Mouse (Mus musculus) heart, embryonic 16.5 days (tissue): ENCODE data around the gene Dpp6. TPM values are rescaled to one million over a fixed set of nuclear protein-coding genes. Genes with fewer than 3 reads are reported as not detected.

Source experiments
- ATAC-seq: fragments of 200-750 bp; cut with Nextera tagmentation; replicated peaks from 2 replicates; pipeline ENCODE4 v1.8.0; 2017; ENCODE audit warnings: moderate number of reproducible peaks; ENCODE audit not compliant: insufficient read depth, low FRiP score; ENCODE audit errors: extremely low read depth
- H3K27ac ChIP-seq: fragments of 300-500 bp; sonication (generic); 2 replicates; pipeline ENCODE4 v1.5.1; 2014; ENCODE audit warnings: mild to moderate bottlenecking, low read length, control low read depth, moderate library complexity
- H3K27me3 ChIP-seq: fragments of 300-500 bp; sonication (generic); 2 replicates; pipeline ENCODE4 v1.6.1; 2014; ENCODE audit warnings: low read length, mixed read lengths; ENCODE audit not compliant: control insufficient read depth, insufficient read depth
- H3K36me3 ChIP-seq: fragments of 300-500 bp; sonication (generic); 2 replicates; pipeline ENCODE4 v1.6.1; 2014; ENCODE audit not compliant: control insufficient read depth, insufficient read depth
- H3K4me1 ChIP-seq: fragments of 300-500 bp; sonication (generic); 2 replicates; pipeline ENCODE4 v1.6.1; 2014; ENCODE audit warnings: low read length, mixed read lengths; ENCODE audit not compliant: control insufficient read depth, insufficient read depth
- H3K4me2 ChIP-seq: fragments of 300-500 bp; sonication (generic); 2 replicates; pipeline ENCODE4 v1.6.1; 2014; ENCODE audit warnings: low read depth, mild to moderate bottlenecking, control low read depth, low read length
- H3K4me3 ChIP-seq: fragments of 300-500 bp; sonication (generic); 2 replicates; pipeline ENCODE4 v1.5.1; 2014; ENCODE audit warnings: mild to moderate bottlenecking, control low read depth, low read length
- H3K9ac ChIP-seq: fragments of 300-500 bp; sonication (generic); 2 replicates; pipeline ENCODE4 v1.6.1; 2014; ENCODE audit warnings: low read length, control low read depth
- H3K9me3 ChIP-seq: fragments of 300-500 bp; sonication (generic); replicated peaks from 2 replicates; pipeline ENCODE4 v1.6.1; 2016; ENCODE audit warnings: low read length; ENCODE audit not compliant: control insufficient read depth
- WGBS: fragments of 180-500 bp; shearing (Covaris S2); extraction: QIAGEN DNeasy Blood & Tissue Kit; methylation state at CpG from one replicate; pipeline ENCODE4 v1.1.7; 2014; 5-methylcytosine and 5-hydroxymethylcytosine counted together
- polyA plus RNA-seq: library from polyadenylated mRNA; unstranded; fragments of >200 nt; fragmentation: Nextera tagmentation; extraction: Ambion mirVana; gene quantifications from 2 replicates; pipeline ENCODE4 v1.2.1, GENCODE M21; 2015

Dpp6 gene
- 0.44 and 0.91 TPM in 2 replicates for polyA plus RNA-seq

DNA sequence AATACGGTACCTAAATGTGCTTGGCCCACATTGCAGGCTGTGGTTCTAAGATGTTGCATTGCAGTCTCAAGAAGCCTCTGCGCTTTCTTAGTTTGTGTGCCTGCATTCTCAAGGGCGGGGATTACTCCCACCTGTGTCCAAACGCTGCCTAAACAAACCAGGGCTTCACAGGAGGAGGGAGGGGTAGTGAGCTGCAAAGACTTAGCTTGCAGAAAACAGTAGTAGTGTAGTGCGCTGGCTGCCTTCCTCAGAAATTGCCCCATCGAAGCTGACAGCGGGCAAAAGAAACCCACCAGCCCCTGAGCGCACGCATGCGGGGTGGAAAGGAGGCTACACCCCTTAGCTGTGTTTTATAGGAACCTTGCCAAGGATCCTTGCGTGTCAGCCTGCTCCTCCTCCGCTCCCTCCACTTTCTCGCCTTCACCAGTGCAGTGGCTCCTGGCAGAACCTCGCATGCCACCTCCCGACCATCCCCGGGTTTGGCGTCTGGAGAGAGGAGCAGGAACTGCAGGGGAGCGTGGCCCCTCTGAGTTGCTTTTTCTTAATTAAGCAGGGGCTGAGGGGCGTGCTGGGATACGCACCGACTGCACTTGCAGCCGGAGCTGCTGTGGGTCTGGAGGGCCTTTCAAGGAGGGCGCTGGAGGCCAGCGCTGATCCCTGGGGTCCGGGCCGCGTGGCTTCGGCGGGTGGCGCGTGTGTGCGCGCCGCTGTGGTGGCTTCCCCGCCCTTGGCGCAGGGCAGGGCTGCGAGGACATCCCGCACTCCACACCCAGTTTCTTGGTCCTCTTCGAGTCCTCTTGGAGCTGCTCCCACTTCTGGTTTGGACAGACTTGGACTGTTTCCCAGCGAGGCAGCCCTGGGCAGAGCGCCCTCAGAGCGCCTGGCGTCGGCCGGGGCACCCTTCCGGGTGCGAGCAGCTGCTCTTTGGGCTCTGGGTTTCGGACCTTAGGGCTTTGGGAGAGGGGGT is at the start of gene Dpp6:
Dpp6 (plus strand) TSS at position 229 of the 967 bp plus-strand sequence.
- WGBS, result 5% methylated on average over 48 of the region's 48 CpGs
- no peak within 1 kb of the TSS for H3K4me3 ChIP-seq
- ATAC-seq, result no peak
- H3K36me3 ChIP-seq, result no peaks in the 10 kb centered on the region
- no peak within 1 kb of the TSS for H3K27ac ChIP-seq
- H3K4me2 ChIP-seq, result peak within 1 kb of the TSS; percentile 25; the same call in 1 of the 2 replicates
- peaks cover 18% of the 10 kb centered on the region for H3K27me3 ChIP-seq
- H3K4me1 ChIP-seq, result no peaks in the 10 kb centered on the region
- H3K9ac ChIP-seq, result no peak within 1 kb of the TSS
- H3K9me3 ChIP-seq, result no peaks in the 10 kb centered on the region

DNA sequence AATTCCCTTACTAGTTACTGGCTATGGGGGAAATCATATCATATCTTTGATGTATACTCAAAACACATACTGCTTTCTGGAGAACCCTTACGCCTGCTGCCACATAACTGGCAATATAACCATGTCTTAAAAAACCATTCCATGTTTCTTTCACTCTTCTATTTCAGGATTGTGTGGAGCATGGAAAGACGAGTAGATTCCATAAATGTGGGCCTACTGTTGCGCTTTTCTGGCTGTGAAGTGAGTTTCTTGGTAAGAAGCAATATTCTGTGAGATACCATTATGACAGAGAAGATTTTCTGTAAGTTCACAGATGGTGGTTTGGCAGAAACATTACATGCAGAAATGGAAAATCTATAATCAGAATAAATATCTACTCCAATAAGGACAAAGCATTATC is 33.0 kb upstream of the Dpp6 start:
- ATAC-seq, result no peak
- Histone ChIP-seq H3K4me3 (no peak overlapping the region), H3K9me3 (no peaks in the 10 kb centered on the region), H3K27me3 (no peaks in the 10 kb centered on the region), H3K36me3 (no peaks in the 10 kb centered on the region), H3K4me1 (no peaks in the 10 kb centered on the region), H3K9ac (no peak overlapping the region), H3K4me2 (no peak overlapping the region), H3K27ac (no peak overlapping the region)
- WGBS, result 71% methylated on average over 3 of the region's 3 CpGs

DNA sequence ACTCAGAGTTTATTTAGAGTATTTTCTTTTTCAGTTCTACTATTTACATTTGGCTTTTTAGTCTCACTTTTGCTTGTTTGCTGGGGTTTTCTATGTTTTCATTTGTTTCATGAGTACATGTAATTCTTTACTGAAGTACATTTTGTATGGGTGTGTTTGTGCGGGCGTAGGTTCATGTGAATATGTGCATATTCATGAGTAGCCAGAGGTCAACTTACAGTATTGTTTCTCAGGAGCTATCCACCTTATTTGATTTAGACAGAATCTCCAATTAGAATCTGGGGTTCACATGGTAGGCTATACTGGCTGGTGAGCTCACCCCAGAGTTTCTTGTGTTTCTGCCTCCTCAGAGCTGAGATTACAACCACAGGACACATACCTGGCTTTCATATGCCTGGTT is 21.5 kb upstream of the Dpp6 start:
- ATAC-seq, result no peak
- 87% methylated on average over 2 of the region's 2 CpGs for WGBS

DNA sequence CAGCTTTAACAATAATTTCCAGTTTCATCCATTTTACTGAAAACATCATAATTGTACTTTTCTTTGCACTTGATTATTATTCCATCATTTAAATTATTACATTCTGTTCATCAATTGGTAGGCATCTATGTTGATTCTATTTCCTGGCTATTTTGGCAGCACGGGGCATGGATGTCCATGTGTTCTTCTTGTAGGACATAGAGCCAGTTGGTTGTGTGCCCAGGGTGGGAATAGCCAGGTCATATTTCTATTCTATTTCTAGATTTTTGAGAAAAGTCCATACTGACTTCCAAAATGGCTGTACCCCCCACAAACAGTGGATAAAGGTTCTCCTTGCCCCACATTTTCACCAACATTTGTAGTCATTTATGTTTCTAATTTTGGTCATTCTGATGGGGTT is 19.0 kb downstream of the Dpp6 start:
- Histone ChIP-seq H3K9me3 (no peaks in the 10 kb centered on the region), H3K4me2 (no peak overlapping the region), H3K27me3 (no peaks in the 10 kb centered on the region), H3K4me3 (no peak overlapping the region), H3K9ac (no peak overlapping the region), H3K36me3 (no peaks in the 10 kb centered on the region), H3K4me1 (no peaks in the 10 kb centered on the region), H3K27ac (no peak overlapping the region)
- ATAC-seq, result no peak
- WGBS, result 75% methylated on average over 1 of the region's 1 CpGs

More for the DNA sequence above, 21.5 kb upstream of the Dpp6 start:
- Histone ChIP-seq H3K27ac (no peak overlapping the region), H3K9me3 (no peaks in the 10 kb centered on the region), H3K4me1 (no peaks in the 10 kb centered on the region), H3K4me2 (no peak overlapping the region), H3K9ac (no peak overlapping the region), H3K36me3 (no peaks in the 10 kb centered on the region), H3K4me3 (no peak overlapping the region), H3K27me3 (no peaks in the 10 kb centered on the region)

DNA sequence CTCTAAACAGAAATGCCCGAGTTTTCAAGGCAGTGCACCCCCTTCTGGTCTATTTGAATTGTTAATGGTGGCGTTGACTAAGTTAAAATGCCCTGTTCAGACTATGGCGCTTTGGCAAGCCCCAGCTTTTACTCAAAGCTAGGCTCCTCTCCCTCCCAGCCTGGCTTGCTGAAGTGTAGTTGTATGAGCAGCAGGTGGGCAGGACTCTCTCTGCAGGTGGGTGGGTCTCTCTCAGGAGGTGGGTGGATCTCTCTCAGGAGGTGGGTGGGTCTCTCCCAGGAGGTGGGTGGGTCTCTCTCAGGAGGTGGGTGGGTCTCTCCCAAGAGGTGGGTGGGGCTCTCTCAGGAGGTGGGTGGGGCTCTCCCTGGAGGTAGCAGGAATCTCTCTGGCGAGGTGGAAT is 24.1 kb downstream of the Dpp6 start:
- ATAC-seq, result no peak
- H3K4me2 ChIP-seq, result no peak overlapping the region
- 33% methylated on average over 4 of the region's 4 CpGs for WGBS

DNA sequence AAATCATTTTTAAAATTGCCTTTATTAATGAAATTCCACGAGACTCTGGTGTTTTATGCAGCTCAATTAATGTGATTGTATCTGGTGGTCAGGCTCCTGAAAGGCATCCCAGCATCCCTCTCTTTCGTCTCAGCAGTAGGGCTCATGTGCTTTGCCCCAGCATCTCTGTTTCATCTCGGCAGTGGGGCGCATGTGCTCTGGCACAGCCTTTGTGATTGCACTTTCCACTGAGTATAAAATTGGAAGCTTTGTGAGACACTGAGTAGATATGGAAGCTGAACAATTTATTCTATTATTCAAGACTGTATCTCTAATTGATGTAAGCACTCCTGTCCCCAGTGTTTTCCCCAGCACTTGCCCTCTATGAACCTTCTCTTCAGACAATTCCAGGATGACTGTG is 37.7 kb downstream of the Dpp6 start:
- H3K9ac ChIP-seq, result no peak overlapping the region
- H3K27ac ChIP-seq, result no peak overlapping the region
- H3K4me2 ChIP-seq, result no peak overlapping the region
- 68% methylated on average over 4 of the region's 4 CpGs for whole genome bisulfite sequencing
- no peaks in the 10 kb centered on the region for H3K9me3 ChIP-seq
- no peaks in the 10 kb centered on the region for H3K27me3 ChIP-seq
- H3K36me3 ChIP-seq, result no peaks in the 10 kb centered on the region
- H3K4me1 ChIP-seq, result no peaks in the 10 kb centered on the region
- ATAC-seq, result no peak
- no peak overlapping the region for H3K4me3 ChIP-seq

More for the DNA sequence above, 24.1 kb downstream of the Dpp6 start:
- no peak overlapping the region for H3K9ac ChIP-seq
- H3K27ac ChIP-seq, result no peak overlapping the region
- H3K36me3 ChIP-seq, result no peaks in the 10 kb centered on the region
- H3K4me1 ChIP-seq, result no peaks in the 10 kb centered on the region
- no peaks in the 10 kb centered on the region for H3K27me3 ChIP-seq
- H3K9me3 ChIP-seq, result no peaks in the 10 kb centered on the region
- no peak overlapping the region for H3K4me3 ChIP-seq

DNA sequence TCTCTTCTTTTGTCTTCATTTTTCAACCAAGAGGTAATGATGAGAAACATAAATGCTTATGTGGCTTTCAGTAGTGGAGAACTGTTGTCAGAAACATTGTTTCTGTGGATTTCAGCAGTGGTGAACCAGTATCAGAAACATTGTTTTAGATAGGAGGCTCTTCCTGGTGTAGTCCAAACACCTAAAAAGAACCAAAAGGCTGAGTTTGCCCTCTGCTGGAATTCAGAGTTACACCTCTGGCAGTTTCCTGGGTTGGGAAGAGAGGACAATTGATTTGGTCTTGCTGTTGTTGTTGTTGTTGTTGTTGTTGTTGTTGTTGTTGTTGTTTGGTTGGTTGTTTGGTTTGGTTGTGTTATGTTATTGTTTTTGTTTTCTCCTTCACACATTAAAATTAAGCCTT is 58.4 kb downstream of the Dpp6 start:
- Histone ChIP-seq H3K9ac (no peak overlapping the region), H3K9me3 (no peaks in the 10 kb centered on the region), H3K36me3 (no peaks in the 10 kb centered on the region), H3K4me1 (no peaks in the 10 kb centered on the region), H3K27me3 (no peaks in the 10 kb centered on the region), H3K4me3 (no peak overlapping the region), H3K4me2 (no peak overlapping the region), H3K27ac (no peak overlapping the region)
- ATAC-seq, result no peak

DNA sequence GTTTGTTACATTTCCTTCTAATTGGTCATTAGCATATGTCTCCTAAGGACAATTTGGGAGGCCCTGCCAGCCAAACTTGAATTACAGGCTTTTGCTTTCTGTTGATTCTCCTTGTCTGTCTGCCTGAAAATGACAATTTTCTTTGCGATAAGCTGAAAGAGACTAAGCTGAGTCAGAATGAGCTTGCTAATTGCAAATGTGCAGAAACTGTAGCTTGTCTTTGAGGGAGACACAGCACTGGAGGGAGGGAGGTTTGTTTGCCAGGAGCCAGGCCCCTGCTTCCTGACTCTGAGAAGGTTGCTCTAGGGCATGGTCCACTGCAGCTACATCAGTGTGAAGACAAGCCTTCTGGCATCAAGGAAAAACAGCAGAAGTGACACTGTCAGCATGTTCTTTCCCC is 70.5 kb downstream of the Dpp6 start:
- H3K4me3 ChIP-seq, result no peak overlapping the region
- H3K9ac ChIP-seq, result no peak overlapping the region
- no peaks in the 10 kb centered on the region for H3K36me3 ChIP-seq
- no peaks in the 10 kb centered on the region for H3K4me1 ChIP-seq
- H3K9me3 ChIP-seq, result no peaks in the 10 kb centered on the region
- no peak overlapping the region for H3K4me2 ChIP-seq
- WGBS, result 74% methylated on average over 1 of the region's 1 CpGs
- ATAC-seq, result no peak
- no peaks in the 10 kb centered on the region for H3K27me3 ChIP-seq
- no peak overlapping the region for H3K27ac ChIP-seq

DNA sequence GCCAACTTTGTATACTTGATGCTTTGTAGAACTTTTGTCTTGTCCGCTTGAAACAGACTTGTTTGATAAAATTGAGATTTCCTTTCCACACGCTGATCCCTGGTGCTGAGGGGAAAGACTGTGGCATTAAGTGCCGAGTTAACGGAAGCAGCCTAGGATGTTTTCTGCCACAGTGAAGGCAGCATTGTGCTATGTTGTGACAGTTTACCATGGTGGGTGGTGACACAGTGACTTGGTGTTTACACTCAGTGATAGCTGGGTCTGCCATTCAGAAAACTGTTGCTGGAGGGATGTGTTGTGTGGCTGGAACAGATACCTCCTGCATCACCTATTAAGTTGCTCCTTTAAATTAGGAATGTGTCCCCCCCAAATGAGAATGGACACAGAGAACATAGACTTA is 71.1 kb downstream of the Dpp6 start:
- Histone ChIP-seq H3K4me3 (no peak overlapping the region), H3K9me3 (no peaks in the 10 kb centered on the region), H3K4me1 (no peaks in the 10 kb centered on the region), H3K36me3 (no peaks in the 10 kb centered on the region), H3K27ac (no peak overlapping the region), H3K9ac (no peak overlapping the region), H3K4me2 (no peak overlapping the region), H3K27me3 (no peaks in the 10 kb centered on the region)
- WGBS, result 75% methylated on average over 4 of the region's 4 CpGs
- ATAC-seq, result no peak
